Mouse (Mus musculus): Measurements from ENCODE around the gene Kcnj8. TPM values are rescaled to one million over a fixed set of nuclear protein-coding genes. Genes with fewer than 3 reads are reported as not detected.

Kcnj8 gene
- total RNA-seq, 4 experiments from 2014 or later: 8.3 to 11.8 (median 10.1) TPM

Other genes with a start within 250 kb of the Kcnj8 start
- not detected for gene Slco1a5, start 248.6 kb downstream of the Kcnj8 start, total RNA-seq (2022)
- 10 to 100 TPM; 13.0 to 18.0 (median 14.1) TPM for gene Pyroxd1, start 226.0 kb downstream of the Kcnj8 start, total RNA-seq (2022)
- gene Recql, start 184.5 kb downstream of the Kcnj8 start, total RNA-seq (2022): 10 to 100 TPM; 13.4 to 26.5 (median 19.8) TPM
- 10 to 100 TPM; 27.6 to 34.6 (median 32.3) TPM for gene Golt1b, start 184.4 kb downstream of the Kcnj8 start, total RNA-seq (2022)
- gene Spx, start 158.2 kb downstream of the Kcnj8 start, total RNA-seq (2022): 1 to 10 TPM in 1 of 4 experiments, under 1 TPM in 3; 0.38 to 1.7 (median 0.81) TPM
- gene Gys2, start 98.5 kb downstream of the Kcnj8 start, total RNA-seq (2022): 10 to 100 TPM in 1 of 4 experiments, 1 to 10 TPM in 3; 1.4 to 10.7 (median 5.0) TPM
- gene Ldhb, start 63.7 kb downstream of the Kcnj8 start, total RNA-seq (2022): 100 to 1,000 TPM; 147 to 183 (median 159) TPM
- 10 to 100 TPM; 11.5 to 18.1 (median 13.9) TPM for gene Abcc9, start 130.7 kb upstream of the Kcnj8 start, total RNA-seq (2022)
- 10 to 100 TPM; 34.5 to 35.7 (median 34.7) TPM for gene Cmas, start 185.1 kb upstream of the Kcnj8 start, total RNA-seq (2022)
- not detected for gene Sult6b2, start 232.9 kb upstream of the Kcnj8 start, total RNA-seq (2022)